Mouse (Mus musculus): ENCODE measurements around the gene Pdgfra. TPM values are rescaled to one million over a fixed set of nuclear protein-coding genes. Genes with fewer than 3 reads are reported as not detected.

The Pdgfra gene
- total RNA-seq, 2 experiments from 2014 or later, result 48.9 to 52.1 TPM

DNA sequence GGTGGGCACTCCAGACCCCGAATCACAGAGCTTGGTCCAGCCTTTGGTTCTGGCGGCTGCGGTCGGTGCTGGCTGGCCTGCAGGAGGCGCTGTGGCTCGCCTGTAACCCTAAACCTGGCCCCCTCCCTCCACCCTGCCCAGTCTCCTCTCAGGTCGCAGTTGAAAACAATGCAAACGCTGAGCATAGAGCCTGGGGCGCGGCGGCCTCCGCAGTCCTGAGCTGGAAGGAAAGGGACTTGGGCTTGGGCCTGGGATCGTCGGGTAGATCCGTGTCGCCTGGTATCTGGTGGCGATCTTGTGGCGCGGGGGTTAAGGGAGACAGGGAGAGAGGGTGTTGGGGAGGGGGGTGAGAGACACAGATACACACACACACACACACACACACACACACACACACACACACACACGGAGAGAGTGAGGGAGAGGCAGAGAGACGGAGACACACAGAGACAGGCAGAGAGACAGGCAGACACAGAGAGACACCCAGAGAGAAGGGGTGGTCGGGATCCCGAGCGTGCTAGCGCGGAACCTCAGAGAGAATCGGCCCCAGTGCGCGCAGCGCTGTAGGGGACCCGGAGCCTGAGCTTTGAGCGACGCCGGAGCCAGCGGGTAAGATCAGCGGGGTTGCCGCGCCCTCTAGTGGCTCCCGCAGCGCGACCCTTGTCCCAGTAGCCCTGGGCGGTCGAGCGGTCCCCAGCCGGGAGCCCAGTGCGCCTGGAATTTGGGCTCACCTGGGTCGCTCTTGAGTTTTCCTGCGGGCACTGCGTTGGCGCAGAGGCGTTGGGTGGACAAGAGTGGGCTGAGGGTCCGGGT is 3.9 kb downstream of the Pdgfra start:
- DNase-seq, result peak; percentile 88

DNA sequence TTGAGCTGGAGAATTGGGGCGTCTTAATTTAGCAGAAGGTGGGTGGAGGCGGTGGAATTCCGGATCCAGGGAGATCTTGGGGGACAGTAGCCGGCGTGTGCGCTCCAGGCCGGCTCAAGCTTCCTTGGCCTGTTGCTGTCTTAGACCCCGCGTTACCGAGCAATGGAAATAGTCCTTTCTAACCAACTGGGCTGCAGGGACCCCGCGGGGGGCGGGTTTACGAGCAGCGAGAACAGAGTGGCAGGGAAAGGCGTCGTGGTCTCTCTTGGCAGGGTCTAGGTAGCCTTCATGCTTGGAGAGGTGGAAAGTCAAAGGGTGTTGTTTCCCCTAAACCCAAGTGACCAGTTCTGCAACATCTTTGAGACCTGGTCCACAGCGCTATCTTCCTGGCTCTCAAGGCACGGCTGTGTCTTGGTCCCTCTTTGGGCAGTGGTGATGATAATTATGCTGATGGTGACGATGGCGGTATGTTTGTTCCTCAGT is 4.5 kb downstream of the Pdgfra start:
- no peak for DNase-seq

DNA sequence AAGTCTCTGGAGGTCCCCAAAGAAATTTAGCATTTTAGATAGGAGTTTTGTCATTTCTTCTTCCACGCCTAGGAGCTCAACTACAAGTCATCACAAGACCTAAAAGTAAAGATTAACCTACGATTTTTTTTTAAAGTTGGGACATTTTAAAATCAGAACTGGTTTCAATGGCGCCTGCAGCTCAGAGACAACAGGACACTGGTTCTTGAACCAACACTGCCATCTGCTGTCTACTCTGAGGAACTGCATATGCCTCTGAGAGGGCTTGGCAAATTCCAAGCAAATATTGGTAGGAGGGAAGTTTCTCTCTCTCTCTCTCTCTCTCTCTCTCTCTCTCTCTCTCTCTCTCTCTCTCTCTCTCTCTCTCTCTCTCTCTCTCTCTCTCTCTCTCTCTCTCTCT is 4.9 kb downstream of the Pdgfra start:
- DNase-seq, result no peak

DNA sequence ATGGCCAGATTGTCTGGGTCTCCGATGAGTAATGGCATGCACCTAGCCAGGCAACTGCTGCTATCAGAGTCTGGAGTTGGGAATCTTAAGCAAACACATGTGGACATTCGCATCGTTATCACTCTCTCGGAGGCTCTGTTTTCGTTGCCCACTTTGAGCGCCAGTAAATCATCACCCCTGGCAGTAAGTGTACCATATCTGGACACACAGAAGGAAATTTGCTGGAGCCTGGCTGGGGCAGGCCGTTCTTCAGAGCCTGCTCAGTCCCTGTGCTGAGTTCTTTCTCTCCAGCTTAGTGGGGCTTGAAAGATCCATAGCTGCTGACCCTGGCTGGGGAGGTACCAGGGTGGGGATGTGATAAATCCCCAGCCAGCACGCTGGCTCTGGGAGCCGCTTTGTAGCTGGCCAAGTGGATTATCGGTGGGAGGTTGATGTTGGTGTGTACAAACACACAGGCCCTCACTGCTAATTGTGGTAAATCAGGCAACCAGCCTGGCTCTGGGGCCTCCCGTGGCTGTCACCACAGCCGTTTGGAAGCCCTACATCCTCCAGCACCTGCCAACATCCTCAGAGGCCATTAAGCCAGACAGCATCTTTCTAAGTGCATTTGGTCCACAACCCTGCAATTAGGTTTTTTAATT is 8.6 kb downstream of the Pdgfra start:
- no peak for DNase-seq

DNA sequence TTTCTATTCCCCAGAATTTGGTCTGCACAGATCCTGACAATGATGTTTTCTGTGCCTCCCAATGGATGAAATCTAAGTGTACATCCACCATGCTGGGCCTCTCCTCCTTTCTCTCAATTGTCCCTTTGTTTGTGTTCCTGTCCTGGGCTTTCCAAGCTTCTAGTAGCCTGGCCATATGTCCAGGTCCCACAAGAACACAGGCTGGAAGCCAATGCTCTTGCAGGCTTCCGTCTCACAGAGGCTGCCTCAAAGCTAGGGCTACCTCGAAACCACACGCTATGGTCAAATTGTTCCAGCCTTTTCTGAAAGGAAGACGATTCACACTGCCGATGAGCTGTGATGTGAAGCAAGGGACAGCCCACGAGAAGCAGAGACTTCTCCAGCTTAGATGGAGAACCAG is 9.5 kb downstream of the Pdgfra start:
- DNase-seq, result no peak

DNA sequence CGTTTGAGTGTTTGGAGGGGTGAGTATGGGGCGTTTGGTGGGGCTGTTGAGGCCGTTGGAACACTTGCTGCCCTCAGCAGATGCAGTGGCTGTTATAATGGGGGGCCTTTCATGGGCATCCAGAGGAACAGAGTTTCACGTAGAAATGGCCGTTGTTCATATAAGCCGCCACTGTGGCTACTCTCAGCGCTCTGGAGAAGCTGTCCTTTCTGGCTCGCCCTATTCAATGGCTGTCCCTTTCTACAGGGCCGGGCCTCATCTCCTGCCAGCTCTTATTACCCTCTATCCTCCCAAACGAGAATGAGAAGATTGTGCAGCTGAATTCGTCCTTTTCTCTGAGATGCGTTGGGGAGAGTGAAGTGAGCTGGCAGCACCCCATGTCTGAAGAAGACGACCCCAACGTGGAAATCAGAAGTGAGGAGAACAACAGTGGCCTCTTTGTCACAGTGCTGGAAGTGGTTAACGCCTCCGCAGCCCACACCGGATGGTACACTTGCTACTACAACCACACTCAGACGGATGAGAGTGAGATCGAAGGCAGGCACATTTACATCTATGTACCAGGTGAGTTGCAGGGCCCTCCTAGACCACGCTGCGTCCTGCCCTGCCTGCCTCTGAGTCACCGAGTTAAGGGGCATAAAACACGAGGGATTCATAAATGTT is 11.3 kb downstream of the Pdgfra start:
- DNase-seq, result no peak

DNA sequence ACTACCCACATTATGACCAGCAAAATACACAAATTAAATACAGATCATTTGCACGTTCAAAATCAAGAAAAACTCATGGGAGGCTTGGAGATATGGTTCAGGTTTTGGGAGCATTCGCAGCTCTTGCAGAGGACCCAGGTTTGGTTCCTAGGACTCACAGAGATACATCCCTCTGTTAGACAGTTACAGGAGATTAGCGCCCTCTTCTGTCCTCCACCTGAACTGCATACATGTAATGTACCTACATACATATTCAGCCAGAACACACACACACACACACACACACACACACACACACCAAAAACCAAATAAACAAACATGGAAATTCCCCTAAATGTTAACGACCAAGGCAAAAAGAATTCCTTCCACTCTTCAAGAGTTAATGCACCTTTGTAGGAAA is 12.6 kb downstream of the Pdgfra start:
- DNase-seq, result no peak

DNA sequence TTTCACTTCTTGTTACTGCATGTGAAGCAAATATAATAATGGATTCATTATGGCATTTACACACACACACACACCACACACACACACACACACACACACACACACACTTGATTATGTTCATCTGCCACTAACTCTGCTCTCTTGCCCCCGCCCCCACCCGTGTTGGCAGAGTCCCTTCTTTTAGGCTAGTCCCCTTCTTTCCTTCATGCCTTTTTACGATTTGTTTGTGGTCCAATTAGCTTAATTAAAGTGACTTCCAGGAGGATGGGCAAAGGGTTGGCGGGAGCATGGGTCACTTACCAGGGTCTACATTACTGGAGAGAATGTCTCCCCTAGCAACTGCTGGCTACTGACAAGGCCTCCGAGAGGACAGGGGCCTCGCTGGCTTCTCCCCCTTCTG is 17.7 kb downstream of the Pdgfra start:
- DNase-seq, result no peak

DNA sequence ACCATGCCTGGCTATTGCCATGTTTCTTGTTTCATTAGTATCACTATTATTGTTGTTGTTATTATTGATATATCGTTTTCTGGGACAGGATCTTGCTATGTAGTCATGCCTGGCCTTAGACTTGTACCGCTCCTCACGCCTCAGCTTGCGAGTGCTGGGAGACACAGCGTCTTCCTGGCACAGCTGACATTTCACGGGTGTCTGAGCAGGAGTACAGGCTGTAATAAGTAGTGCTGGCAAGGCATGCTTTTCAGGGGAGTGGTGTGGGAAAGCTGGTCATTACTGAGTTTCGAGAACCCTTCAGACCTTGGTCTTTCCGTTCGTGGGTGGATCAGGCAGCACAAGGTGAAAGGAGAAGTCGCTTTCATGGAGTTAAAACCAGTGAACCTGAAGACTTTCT is 19.8 kb downstream of the Pdgfra start:
- DNase-seq, result no peak

DNA sequence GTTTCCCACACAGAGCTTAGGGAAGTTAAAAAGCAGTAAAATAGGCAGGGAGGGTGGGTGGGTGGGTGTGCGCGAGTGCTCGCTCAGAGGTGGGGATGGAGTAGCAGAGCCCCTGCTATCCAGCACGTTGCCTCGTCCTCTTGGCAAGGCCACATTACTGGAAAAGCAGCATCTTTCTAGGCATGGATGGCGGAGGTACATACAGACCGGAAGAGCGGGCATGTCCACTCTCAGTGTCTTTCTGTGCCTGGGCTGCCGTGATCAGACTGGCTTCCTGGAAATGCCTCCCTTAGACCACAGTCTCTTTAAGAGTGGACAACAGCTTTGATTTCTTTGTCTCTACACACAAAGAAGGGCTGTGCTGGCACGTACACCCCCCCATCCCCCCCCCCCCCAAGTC is 27.2 kb downstream of the Pdgfra start:
- DNase-seq, result no peak

DNA sequence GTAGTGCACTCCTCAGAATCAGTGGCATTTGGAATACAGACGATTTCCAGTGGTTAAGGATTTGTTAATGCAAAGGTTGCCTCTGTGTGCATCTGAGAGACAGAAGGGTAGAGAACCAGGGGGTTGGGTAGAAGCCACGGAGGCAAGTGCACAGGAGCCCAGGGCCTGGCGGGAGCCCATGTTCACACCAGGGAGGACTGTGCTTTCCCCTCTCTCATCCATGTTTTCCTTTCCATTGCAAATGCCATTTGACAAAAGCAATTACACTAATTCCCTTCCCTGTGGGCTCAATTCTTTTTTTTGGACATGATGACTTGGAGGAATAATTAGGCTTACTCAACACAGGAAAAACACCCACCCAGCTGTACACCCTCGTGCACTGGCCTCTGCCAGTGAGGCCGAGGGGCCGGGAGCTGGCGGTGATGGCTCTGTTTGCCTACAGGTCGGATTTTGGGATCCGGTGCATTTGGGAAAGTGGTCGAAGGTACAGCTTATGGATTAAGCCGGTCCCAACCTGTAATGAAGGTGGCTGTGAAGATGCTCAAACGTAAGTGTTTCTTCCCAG is 27.7 kb downstream of the Pdgfra start:
- DNase-seq, result no peak

DNA sequence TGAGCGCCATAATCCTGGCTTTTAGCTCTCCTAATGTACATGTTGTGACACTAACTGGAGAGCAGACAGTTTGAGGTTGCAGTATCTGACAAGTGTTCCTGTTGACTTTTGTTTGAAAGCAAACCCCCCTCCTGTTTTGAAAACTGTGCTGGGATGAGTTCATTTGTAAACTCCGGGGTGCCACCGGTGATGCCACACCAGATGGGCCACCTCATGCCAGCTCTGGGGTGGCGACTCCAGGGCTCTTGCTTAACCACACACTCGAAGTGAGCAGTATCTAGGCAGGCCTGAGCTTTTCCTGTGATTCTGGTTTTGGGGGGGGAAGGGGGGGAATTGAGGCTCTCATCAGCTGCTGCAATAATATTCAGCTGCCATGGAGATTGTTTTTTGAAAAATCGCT is 31.6 kb downstream of the Pdgfra start:
- no peak for DNase-seq

DNA sequence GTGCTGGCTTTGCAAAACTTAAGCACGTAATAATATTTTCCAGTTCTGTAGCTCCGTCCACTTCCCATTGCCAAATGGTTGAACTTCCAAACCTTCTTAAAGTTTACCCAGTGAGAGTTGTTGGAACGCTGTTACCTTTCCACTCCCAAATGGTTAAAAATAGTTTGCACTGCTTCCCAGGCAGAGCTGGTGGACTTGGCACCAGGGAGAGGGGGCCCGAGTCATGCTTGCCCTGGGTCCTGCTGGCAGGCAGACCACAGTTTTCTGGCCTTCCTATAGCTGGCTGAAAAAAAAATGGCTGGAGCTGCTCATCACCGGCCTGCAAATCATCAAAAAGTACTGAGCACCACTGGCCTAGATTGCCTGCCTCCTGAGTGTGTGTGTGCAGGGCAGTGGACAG is 32.0 kb downstream of the Pdgfra start:
- no peak for DNase-seq

DNA sequence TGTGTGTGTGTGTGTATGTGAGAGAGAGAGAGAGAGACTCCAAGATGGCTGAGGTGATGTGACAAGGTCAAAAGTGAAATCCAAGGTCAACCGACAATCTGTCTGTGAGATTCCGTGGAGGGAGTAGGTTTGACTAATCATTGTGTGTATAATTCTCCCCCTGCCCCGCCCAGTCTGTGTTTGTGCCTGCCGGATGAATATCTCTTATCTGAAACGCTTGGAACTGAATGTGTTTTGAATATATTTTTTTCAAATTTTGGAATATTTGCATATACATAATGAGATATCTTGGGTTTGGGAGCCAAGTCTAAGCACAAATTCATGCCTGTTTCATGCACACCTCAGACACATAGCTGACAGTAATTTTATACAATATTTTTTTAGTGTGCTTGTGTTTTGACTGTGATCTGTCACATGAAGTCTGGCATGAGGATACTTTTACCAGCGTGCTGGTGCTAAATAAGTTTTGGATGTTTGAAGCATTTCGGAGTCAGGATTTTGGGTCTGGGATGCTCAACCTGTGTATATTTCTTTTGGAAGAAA is 32.7 kb downstream of the Pdgfra start:
- DNase-seq, result no peak

DNA sequence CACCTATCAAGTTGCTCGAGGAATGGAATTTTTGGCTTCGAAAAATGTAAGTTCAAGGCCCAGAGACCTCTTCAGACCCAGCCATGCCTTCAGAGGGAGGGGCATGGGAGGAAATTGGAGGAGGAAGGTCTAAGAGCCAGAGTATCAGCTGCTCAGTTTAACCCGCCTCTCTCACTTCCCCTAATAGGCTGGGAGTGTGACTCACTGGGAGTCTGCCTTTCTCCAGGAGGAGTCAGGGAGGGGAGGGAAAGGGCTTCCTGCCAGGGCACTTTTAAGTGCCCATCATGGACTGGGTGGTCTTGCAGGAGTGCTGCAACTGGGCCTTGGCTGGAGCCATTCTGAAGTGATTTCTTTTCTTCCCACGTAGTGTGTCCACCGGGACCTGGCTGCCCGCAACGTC is 33.5 kb downstream of the Pdgfra start:
- no peak for DNase-seq

DNA sequence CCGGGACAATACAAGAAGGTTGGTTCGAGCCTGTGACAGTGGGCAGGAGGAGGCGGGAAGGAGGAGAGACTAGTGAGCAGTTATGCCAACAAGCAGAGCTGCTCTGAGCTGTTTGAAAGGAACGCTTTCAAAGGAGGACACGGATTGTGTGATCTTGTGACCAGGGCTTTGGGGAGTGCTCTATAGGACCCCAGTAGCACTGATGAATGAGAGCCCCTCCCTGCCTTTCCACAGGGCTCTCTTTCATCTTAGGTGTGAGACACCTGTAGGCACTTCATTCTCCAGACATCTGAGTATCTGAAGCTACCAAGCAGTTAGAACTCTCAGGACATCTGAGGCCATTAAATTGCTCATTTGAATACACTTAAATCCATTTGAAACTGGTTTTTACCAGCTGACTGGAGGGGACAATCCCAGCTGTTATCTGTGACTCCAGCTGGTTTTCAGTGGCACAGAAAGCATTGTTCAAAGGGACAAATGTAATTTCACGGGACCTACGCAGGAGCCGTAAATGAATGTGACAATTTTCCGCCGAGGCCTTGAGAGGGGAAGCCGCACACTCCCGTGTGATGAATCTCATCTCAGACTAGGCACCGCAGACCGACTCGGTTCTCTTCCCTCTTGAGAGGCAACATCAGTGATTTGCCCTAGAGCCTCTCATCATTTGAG is 37.4 kb downstream of the Pdgfra start:
- DNase-seq, result no peak

DNA sequence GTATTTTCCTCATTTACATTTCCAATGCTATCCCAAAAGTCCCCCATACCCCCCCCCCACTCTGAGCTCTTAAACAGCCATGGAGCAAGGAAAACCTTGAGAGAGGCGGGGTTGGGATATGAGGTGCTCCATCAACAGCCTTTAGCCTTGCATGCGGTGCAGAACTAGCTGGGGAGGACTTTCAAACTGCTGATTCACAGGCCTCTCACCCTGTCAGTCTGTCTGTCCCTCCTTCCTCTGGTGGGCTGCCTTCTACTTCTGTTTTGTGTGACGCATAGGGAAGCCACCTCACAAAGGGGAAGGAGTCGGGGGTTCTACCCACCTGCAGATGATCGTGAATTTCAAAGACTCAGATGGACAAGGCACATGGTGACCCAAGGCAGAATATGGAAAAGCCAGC is 41.0 kb downstream of the Pdgfra start:
- DNase-seq, result no peak

DNA sequence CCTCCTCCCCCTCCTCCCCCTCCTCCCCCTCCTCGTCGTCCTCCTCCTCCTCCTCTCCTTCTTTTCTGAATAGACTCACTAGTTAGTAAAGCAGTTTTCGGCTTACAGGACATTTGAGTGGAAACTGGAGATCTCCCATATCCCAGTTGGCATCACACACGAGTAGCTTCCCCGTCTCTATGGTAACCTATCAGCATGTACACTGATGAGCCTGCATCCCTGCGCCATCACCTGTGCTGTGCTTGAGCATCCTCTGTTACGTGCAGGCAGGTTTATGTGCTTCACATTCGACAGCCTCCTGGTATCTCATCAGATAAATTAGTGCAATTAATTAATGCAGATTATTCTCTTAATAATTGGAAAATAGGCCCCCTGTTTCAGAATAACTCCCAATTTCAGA is 46.3 kb downstream of the Pdgfra start:
- DNase-seq, result no peak

DNA sequence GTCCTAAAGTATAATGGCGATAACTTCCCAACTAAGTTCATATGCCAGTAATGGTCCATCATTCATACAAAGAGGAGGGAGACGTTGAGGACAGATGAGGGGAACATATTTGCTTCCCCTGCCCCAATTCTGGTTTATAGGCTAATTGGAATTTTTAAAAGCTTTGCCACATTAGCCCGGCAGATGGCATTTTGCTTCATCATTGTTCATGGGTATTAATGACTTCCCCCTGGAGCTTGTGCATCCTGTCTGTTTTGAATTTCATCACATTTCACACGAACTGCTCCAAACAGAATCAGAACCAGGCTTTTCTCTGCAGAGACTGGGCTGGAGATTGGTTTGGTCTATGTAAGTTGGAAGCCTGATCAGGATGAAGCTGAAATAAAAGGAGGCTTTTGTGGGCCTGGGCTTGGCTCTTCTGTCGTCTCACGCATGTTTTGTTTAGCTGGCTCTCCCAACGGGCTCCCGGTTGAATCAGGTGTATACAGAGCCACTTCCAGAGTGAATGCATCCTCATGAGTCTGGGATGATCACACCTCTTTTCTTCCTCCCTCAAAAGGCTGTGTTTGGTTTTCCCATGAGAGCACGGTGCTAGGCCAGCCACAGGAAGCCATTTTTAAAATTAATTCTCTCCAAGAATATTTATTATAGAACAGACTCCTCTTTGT is 47.7 kb downstream of the Pdgfra start:
- DNase-seq, result no peak

DNA sequence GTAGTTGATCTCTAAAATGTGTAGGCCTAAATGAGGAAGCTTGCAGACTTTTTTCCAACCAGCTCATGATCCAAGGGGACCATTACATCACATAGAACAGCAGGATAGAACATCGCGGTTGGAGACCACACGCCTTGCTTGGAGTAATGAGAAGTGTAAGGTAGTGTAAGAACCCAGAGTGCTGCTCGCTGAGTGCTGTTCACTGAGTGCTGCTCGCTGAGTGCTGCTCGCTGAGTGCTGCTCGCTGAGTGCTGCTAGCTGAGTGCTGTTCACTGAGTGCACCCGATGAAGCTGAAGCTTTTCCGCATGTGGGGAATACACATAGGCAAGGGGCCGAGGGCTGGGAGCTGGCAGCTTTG is 48.3 kb downstream of the Pdgfra start:
- DNase-seq, result no peak

DNA sequence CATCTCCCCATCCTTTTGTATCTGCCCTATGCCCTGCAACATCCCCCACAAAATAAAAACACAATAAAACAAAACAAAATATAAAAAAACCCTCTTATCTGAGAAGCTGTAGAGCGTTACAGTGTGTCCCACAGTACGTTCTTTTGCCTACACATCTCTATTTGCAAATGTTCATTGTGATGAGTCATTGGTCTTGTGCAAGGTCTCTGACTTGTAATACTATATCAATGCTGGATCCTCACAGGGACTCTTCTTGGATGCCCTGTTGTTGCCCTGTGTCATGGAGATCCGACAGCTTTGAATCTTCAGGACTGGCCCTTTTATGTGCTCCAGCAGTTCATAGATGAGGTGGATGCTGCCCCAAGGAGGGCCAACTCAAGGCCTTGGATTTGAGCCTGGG is 55.8 kb downstream of the Pdgfra start:
- no peak for DNase-seq

DNA sequence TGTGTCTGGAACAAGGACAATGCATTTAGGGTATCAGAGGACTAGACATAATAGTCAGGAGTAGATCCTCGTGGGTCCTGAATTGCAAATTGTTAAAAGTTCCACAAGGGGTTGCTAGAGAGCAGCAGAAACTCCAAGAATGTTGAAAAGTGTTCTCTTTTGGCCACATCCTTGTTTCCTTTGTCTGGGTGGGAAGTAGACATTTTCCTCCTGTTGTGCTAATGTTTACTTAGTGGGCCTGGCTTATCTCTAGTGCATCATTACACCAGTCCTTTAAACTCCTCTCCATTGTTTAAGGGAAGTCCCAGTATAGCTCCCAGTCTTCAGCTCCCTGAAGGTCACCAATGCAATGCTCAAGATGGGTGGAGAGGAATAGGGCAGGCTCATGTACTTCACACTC is 57.9 kb downstream of the Pdgfra start:
- DNase-seq, result no peak
